Mouse (Mus musculus) thymus, postnatal 4 days (tissue): Measurements from ENCODE around the gene Oxa1l.

Experiments used
- DNase-seq: peaks from one replicate; pipeline ENCODE4 v3.0.0; 2021

Oxa1l gene

GRCm38 (mm10) chr14:54372923-54373322, 12.3 kb downstream of the Oxa1l start:
- DNase-seq = no peak

- DNase-seq = peak; percentile 58
These were observed 15.3 kb downstream of the Oxa1l start for GRCm38 (mm10) chr14:54375916-54376315.

- no peak for DNase-seq
These were observed 16.5 kb downstream of the Oxa1l start for GRCm38 (mm10) chr14:54377166-54377565.

DNA sequence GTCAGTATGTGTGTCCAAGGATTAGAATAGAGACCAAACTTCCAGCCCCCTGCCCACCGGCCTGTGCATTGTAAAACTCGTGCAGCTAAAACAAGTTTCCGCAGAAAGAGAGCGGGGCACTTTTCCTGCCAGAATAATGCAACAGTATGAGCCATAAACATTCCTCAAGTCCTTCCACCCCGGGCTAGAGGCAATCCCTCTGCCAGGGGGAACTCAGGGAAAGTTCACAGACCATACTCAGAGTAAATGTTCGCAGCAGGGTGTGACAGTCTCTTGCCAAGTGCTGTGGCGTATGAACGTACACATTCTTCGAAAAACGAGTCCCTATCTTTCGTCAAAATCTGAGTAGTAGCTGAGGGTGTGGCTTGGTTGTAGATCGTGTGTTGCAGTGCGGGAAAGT, 18.9 kb downstream of the Oxa1l start:
- no peak for DNase-seq

- DNase-seq = no peak
These were observed 20.0 kb downstream of the Oxa1l start for GRCm38 (mm10) chr14:54380616-54381015.

- DNase-seq = no peak
These were observed 21.2 kb downstream of the Oxa1l start for GRCm38 (mm10) chr14:54381816-54382215.

DNA sequence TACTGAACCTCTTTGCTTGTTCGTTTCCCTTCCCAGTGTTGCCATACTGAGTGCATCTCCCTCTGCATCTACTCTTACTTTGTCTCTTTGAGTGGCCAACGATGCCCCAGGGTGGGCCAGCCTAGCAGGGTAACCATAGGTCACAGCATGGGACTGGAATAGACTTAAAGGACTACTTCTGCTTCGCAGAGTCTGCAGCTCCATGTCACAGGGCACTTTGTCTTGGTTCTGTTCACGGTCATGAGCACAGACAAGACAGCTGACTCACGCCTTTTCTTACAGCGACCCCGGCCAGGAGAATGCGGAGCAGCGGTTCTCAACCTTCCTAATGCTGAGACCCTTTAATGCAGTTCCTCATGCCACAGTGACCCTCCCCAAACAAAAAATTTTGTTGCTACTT, 22.0 kb downstream of the Oxa1l start:
- no peak for DNase-seq

DNA sequence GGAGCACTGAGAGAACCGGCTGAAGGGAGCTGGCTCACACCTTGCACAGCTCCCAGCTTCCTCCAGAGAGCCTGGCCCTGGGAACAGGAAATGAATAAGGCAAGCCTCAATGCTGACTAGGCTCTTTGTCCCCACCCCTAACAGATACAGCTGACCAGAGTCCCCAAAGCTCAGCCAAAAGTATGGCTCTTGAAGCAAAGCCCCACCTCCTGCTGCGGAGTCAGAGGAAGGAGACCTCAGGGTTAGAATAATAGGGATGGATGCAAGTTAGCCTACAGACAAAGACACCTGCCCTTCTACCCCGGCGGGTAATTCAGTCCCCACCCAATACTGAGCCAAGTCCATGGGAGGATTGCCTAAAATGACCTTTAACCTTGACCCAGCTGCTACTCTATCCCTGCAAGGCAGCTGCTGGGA, 22.7 kb downstream of the Oxa1l start:
- no peak for DNase-seq

- DNase-seq = no peak
These were observed 23.8 kb downstream of the Oxa1l start for GRCm38 (mm10) chr14:54384396-54384795.

GRCm38 (mm10) chr14:54385968-54386618, 25.5 kb downstream of the Oxa1l start:
- DNase-seq = no peak

GRCm38 (mm10) chr14:54387546-54387945, 26.9 kb downstream of the Oxa1l start:
- DNase-seq = no peak

DNA sequence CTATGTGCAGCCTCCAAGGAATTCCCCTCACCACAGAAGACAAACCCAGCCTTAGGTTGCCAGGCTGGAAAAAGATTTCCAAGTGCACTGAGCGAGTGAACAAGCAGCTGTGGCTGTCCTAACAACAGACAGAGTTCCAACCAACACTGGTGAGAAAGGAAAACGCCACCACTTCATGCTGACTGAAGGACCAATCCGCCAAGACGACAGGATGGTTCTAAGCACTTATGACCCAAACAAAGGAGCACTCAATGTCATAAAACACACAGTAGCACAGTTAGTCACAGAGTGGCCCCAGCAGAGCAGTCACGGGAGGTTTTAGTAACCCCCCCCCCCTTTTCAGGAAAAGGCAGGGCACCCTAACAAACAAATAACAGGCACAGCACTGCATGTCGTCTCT, 30.2 kb downstream of the Oxa1l start:
- DNase-seq = no peak

DNA sequence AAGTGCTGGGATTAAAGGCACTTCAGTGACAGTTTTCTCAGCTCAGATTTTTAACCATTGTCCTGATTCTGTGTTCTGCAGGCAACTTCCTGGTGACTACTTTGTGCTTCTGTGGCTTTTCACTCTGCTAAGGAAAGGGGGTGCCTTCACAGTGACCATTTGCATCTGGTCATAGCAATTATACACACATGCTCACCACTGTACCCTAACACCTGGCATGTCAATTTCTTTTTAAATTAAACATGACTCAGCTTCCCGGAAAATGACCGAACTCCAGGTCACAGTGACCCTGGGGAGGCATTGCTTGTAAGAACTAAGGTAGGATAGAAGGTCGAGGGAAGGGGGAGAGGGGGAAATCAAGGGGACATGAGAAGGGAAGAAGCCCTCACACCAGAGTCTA, 33.2 kb downstream of the Oxa1l start:
- no peak for DNase-seq

DNA sequence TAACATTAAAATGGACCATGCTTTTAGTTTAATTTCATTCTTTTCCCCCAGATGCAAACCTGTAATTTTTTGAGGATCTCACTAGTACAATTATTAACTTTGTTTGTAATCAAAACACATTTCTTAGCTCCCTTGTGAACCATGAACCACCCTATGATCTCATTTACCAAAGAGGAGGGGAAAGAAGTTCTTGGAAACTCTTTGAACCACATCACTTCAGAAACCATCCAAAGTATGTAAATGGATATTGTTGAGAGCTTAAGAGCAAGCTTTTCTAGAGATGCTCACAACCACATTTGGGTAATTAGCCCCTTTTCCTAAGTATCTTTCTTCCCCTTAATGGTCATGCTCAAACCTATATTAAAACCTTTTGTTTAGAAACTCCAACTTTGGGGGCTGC, 33.7 kb downstream of the Oxa1l start:
- DNase-seq = no peak

GRCm38 (mm10) chr14:54396685-54397084, 36.1 kb downstream of the Oxa1l start:
- no peak for DNase-seq

DNA sequence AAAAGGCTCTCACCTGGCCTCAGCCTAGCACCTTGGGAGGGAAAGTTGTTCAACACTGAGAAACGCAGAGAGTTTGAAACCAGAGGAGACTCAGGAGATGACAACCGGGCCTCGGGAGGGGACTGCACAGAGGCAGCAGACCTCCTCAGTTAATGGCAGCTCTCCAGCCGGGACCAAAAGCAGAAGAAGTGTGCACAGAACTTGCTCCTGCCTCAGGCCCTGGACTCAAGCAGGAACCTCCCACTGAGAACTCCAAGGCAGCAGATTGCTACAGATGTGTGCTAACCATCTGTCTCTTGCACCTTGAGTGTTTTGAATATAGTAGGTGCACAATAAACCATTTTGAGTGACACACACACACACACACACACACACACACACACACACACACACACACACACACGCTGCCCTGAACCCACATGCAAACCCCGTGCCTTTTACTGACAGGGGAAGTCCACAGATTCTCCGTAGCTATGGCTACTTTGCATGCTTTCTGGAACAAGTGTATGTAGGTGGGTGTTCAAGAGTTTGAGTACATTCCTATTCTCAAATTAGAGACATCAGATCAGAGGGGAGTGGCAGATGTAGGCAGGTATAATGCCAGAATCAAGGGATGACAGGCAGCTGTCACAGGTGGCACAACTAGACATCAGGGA, 37.4 kb downstream of the Oxa1l start:
- no peak for DNase-seq

- no peak for DNase-seq
These were observed 37.9 kb downstream of the Oxa1l start for GRCm38 (mm10) chr14:54398528-54398916.

DNA sequence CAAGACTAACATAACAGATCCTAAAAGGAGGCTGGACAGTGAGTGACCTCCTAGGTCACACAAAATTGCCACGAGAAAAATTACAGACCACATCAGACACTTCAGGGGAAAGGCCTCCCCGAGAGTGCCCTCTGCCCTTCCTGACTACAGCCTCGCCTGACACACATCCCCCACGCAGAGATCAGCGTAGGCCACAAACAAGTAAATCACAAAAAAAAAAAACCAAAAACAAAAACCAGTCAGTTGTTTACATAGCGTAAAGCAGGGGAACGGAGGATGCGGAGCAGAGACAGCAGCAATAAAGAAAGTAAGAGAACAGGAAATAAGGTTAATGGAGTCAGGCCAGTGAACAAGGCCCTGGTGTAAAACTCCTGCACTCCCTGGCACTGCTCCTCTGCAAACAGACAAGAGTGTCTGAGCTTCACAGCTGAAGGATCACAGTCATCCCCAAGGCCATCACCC, 38.3 kb downstream of the Oxa1l start:
- DNase-seq = no peak

DNA sequence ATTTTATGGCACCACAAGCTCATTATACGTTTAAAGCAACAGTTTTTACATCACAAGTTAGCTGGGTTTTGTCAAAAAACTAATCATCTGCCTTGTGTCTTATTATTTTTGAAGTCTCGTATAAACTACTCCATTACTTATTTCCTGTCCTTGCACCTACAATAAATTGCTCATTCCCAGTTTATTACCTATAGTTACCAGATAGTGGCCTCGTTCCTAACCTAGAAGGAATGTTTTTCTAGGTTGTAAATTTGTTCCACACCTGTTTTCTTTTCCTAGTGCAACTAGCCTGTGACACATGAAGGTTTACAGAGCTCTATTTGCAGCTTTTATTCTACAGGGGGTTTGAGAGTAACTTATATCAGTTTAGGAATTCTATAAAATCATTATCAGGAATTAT, 41.1 kb downstream of the Oxa1l start:
- DNase-seq = no peak

DNA sequence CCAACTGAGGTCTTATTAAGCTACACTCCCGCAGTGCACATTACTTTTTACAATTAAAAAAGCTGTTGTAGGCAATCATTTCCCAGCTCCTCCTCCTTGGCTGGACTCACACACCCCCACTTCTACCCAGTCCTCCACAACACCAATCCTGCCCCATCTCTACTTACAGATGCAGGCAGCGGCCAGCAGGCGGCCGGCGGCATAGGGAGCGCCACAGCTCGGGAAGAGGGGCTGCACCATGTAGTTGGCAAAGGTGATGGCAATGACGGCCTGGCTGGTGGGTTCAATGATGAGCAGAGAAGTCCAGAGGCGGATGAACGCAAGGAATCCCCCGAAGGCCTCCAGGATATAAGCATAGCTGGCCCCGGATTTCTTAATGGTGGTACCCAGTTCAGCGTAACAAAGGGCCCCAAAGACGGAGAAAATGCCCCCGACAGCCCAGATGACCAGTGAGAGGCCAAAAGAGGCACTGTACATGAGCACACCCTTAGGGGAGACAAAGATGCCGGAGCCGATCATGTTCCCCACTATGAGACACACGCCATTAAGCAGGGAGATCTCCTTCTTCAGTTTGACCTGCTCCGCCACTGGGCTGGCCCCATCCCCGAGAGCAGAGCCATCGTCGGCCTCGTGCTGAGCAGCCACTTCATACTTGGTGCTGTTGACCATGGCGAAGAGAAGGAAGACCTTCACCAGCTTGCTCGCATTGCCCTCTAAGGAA, 47.9 kb downstream of the Oxa1l start:
- no peak for DNase-seq

- DNase-seq = no peak
These were observed 48.5 kb downstream of the Oxa1l start for GRCm38 (mm10) chr14:54409057-54409645.

DNA sequence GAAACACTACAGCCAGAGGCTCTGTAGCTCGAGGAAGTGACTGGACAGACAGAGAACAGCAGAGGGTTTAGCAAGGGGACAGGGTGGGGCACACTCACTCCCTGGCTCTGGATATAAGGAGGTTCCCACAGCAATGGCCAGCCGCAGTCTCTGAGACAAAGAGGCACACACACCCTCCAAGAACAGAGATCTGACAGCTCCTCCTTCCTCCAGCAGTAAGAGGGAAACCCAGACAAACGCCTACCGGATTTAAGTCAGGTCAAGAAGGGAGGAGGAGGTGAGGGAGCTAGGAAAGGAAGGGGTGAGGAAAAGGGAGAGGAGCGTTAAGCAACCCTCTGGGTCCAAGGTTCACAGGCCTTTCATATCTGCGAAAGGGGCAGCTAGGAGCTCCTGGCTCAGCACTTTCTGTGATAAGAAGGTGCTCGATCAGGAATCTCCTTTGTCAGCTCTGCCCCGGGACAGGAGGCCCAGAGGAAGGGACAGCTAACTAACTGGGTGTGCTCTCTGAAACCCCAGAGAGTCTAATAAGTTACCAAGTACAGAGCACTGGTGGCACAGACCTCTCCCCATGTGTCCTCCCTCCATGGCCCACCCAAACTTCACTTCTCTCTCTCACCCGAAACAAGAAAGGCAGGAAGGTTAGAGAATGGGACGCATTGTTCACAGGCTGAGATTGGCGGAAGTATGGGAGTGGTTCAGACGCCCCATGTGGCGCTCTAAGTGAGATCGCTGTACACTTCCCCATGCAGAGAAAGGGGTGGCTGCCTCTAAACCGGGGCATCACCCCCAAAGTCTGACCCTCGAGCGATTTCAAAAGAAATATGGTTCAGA, 49.6 kb downstream of the Oxa1l start:
- no peak for DNase-seq
